Mouse (Mus musculus): ENCODE results near the gene Dll4. TPM values are rescaled to one million over a fixed set of nuclear protein-coding genes. Genes with fewer than 3 reads are reported as not detected.
A peak's percentile ranks its signal among the peaks of the same experiment; 100 is the strongest.

Gene Dll4
- polyA plus RNA-seq, 1 experiment from 2014 or later: 5.0 TPM

GRCm38 (mm10) chr2:119314742-119315310, 10.8 kb upstream of the Dll4 start:
- ATAC-seq (ENCODE audit: low read depth): no peak
- 76% methylated on average over 12 of the region's 12 CpGs for WGBS
- no peaks in the 10 kb centered on the region for H3K27me3 ChIP-seq (replicated peaks; ENCODE audit: control insufficient read depth, insufficient read depth, low read length)

GRCm38 (mm10) chr2:119318043-119318710, 7.4 kb upstream of the Dll4 start:
- 55% methylated on average over 3 of the region's 3 CpGs for WGBS
- ATAC-seq (ENCODE audit: low read depth): no peak
- H3K9ac ChIP-seq (ENCODE audit: low read depth, low read length): no peak overlapping the region

More at GRCm38 (mm10) chr2:119314742-119315310, 10.8 kb upstream of the Dll4 start:
- H3K36me3 ChIP-seq (ENCODE audit: control insufficient read depth, insufficient read depth, low read length): no peaks in the 10 kb centered on the region
- H3K4me3 ChIP-seq (ENCODE audit: low read depth, low read length): no peak overlapping the region
- H3K9ac ChIP-seq (ENCODE audit: low read depth, low read length): no peak overlapping the region
- DNase-seq (ENCODE audit: low spot score): no peak
- H3K4me2 ChIP-seq (ENCODE audit: low read depth, low read length): no peak overlapping the region
- no peak overlapping the region for H3K27ac ChIP-seq (replicated peaks; ENCODE audit: low read depth, low read length)
- no peaks in the 10 kb centered on the region for H3K9me3 ChIP-seq (ENCODE audit: control insufficient read depth, low read length)
- H3K4me1 ChIP-seq (ENCODE audit: control insufficient read depth, insufficient read depth, low read length): no peaks in the 10 kb centered on the region

GRCm38 (mm10) chr2:119320571-119320970, 5.0 kb upstream of the Dll4 start:
- DNase-seq (ENCODE audit: low spot score): no peak
- Histone ChIP-seq H3K4me1 (ENCODE audit: control insufficient read depth, insufficient read depth, low read length) (peaks cover 28% of the 10 kb centered on the region), H3K4me2 (ENCODE audit: low read depth, low read length) (no peak overlapping the region), H3K9me3 (ENCODE audit: control insufficient read depth, low read length) (no peaks in the 10 kb centered on the region), H3K27ac (replicated peaks; ENCODE audit: low read depth, low read length) (no peak overlapping the region), H3K27me3 (replicated peaks; ENCODE audit: control insufficient read depth, insufficient read depth, low read length) (peaks cover 56% of the 10 kb centered on the region), H3K4me3 (ENCODE audit: low read depth, low read length) (no peak overlapping the region), H3K9ac (ENCODE audit: low read depth, low read length) (no peak overlapping the region), H3K36me3 (ENCODE audit: control insufficient read depth, insufficient read depth, low read length) (no peaks in the 10 kb centered on the region)
- WGBS: 64% methylated on average over 8 of the region's 8 CpGs
- no peak for ATAC-seq (ENCODE audit: low read depth)

More at GRCm38 (mm10) chr2:119318043-119318710, 7.4 kb upstream of the Dll4 start:
- no peak for DNase-seq (ENCODE audit: low spot score)
- no peaks in the 10 kb centered on the region for H3K9me3 ChIP-seq (ENCODE audit: control insufficient read depth, low read length)
- no peak overlapping the region for H3K27ac ChIP-seq (replicated peaks; ENCODE audit: low read depth, low read length)
- peaks cover 13% of the 10 kb centered on the region; the same call in 1 of the 2 replicates for H3K4me1 ChIP-seq (ENCODE audit: control insufficient read depth, insufficient read depth, low read length)
- H3K4me3 ChIP-seq (ENCODE audit: low read depth, low read length): no peak overlapping the region
- peaks cover 32% of the 10 kb centered on the region for H3K27me3 ChIP-seq (replicated peaks; ENCODE audit: control insufficient read depth, insufficient read depth, low read length)
- no peak overlapping the region for H3K4me2 ChIP-seq (ENCODE audit: low read depth, low read length)
- H3K36me3 ChIP-seq (ENCODE audit: control insufficient read depth, insufficient read depth, low read length): no peaks in the 10 kb centered on the region

- DNase-seq (ENCODE audit: low spot score) (no peak), ATAC-seq (ENCODE audit: low read depth) (no peak)
- peak overlapping the region; percentile 51 for H3K9ac ChIP-seq (ENCODE audit: low read depth, low read length)
- peaks cover 41% of the 10 kb centered on the region for H3K4me1 ChIP-seq (ENCODE audit: control insufficient read depth, insufficient read depth, low read length)
- H3K4me3 ChIP-seq (ENCODE audit: low read depth, low read length): peak overlapping the region; percentile 37
- H3K36me3 ChIP-seq (ENCODE audit: control insufficient read depth, insufficient read depth, low read length): no peaks in the 10 kb centered on the region
- H3K9me3 ChIP-seq (ENCODE audit: control insufficient read depth, low read length): no peaks in the 10 kb centered on the region
- H3K27ac ChIP-seq (replicated peaks; ENCODE audit: low read depth, low read length): no peak overlapping the region
- H3K27me3 ChIP-seq (replicated peaks; ENCODE audit: control insufficient read depth, insufficient read depth, low read length): peaks cover 70% of the 10 kb centered on the region
- WGBS: 4% methylated on average over 41 of the region's 48 CpGs
- peak overlapping the region; percentile 74 for H3K4me2 ChIP-seq (ENCODE audit: low read depth, low read length)
Observed at GRCm38 (mm10) chr2:119321771-119322586, 3.6 kb upstream of the Dll4 start.

- peaks cover 44% of the 10 kb centered on the region for H3K4me1 ChIP-seq (ENCODE audit: control insufficient read depth, insufficient read depth, low read length)
- ATAC-seq (ENCODE audit: low read depth) (peak; percentile 60), DNase-seq (ENCODE audit: low spot score) (peak; percentile 85)
- no peak overlapping the region for H3K27ac ChIP-seq (replicated peaks; ENCODE audit: low read depth, low read length)
- peak overlapping the region; percentile 51 for H3K9ac ChIP-seq (ENCODE audit: low read depth, low read length)
- H3K4me3 ChIP-seq (ENCODE audit: low read depth, low read length): peak overlapping the region; percentile 37
- no peaks in the 10 kb centered on the region for H3K9me3 ChIP-seq (ENCODE audit: control insufficient read depth, low read length)
- WGBS: 10% methylated on average over 37 of the region's 39 CpGs
- peaks cover 78% of the 10 kb centered on the region for H3K27me3 ChIP-seq (replicated peaks; ENCODE audit: control insufficient read depth, insufficient read depth, low read length)
- H3K36me3 ChIP-seq (ENCODE audit: control insufficient read depth, insufficient read depth, low read length): no peaks in the 10 kb centered on the region
- H3K4me2 ChIP-seq (ENCODE audit: low read depth, low read length): peak overlapping the region; percentile 74
Observed at GRCm38 (mm10) chr2:119322587-119323300, 2.8 kb upstream of the Dll4 start.

- 6% methylated on average over 32 of the region's 32 CpGs for WGBS
- H3K4me2 ChIP-seq (ENCODE audit: low read depth, low read length): peak overlapping the region; percentile 81
- peaks cover 91% of the 10 kb centered on the region for H3K27me3 ChIP-seq (replicated peaks; ENCODE audit: control insufficient read depth, insufficient read depth, low read length)
- H3K4me3 ChIP-seq (ENCODE audit: low read depth, low read length): peak overlapping the region; percentile 47
- no peaks in the 10 kb centered on the region for H3K9me3 ChIP-seq (ENCODE audit: control insufficient read depth, low read length)
- ATAC-seq (ENCODE audit: low read depth) (no peak), DNase-seq (ENCODE audit: low spot score) (no peak)
- 0 out of 2 replicates have a peak overlapping the region, but pooled peaks have one; percentile 3 for H3K9ac ChIP-seq (ENCODE audit: low read depth, low read length)
- no peak overlapping the region for H3K27ac ChIP-seq (replicated peaks; ENCODE audit: low read depth, low read length)
- no peaks in the 10 kb centered on the region for H3K36me3 ChIP-seq (ENCODE audit: control insufficient read depth, insufficient read depth, low read length)
- H3K4me1 ChIP-seq (ENCODE audit: control insufficient read depth, insufficient read depth, low read length): peaks cover 44% of the 10 kb centered on the region
Observed at GRCm38 (mm10) chr2:119323866-119324575, 1.6 kb upstream of the Dll4 start.

- Histone ChIP-seq H3K4me3 (ENCODE audit: low read depth, low read length) (peak overlapping the region; percentile 47), H3K36me3 (ENCODE audit: control insufficient read depth, insufficient read depth, low read length) (no peaks in the 10 kb centered on the region), H3K9me3 (ENCODE audit: control insufficient read depth, low read length) (no peaks in the 10 kb centered on the region), H3K27ac (replicated peaks; ENCODE audit: low read depth, low read length) (no peak overlapping the region), H3K27me3 (replicated peaks; ENCODE audit: control insufficient read depth, insufficient read depth, low read length) (peaks cover 97% of the 10 kb centered on the region), H3K4me1 (ENCODE audit: control insufficient read depth, insufficient read depth, low read length) (peaks cover 44% of the 10 kb centered on the region), H3K4me2 (ENCODE audit: low read depth, low read length) (peak overlapping the region; percentile 81), H3K9ac (ENCODE audit: low read depth, low read length) (0 out of 2 replicates have a peak overlapping the region, but pooled peaks have one; percentile 3)
- 0% methylated on average over 28 of the region's 32 CpGs for WGBS
- no peak for DNase-seq (ENCODE audit: low spot score)
- ATAC-seq (ENCODE audit: low read depth): no peak
Observed at GRCm38 (mm10) chr2:119324576-119325318, 837 bp upstream of the Dll4 start.
